20 mouse cellular contexts compared by ENCODE assay signal in genomic region chr5:25869880-25870279, GRCm38 (mm10).
A peak's percentile ranks its signal among the peaks of the same experiment; 100 is the strongest.
DNase-seq lines count a peak whose midpoint lies in the region; ATAC-seq and TF ChIP-seq lines count a peak whose summit lies in the region.
"Had no signal": no experiment of that assay in that cellular context is flagged by ENCODE, and none has a peak within 500 bp of the region (broad histone marks: within the 10 kb centered on the region; RNA-seq: fewer than 3 reads in every experiment).

No protein-coding gene starts in this region.

- 82% methylated on average over 8 of the region's 8 CpGs for WGBS in forebrain, embryonic 10.5 days
- WGBS in forebrain, postnatal 0 days = 27% methylated on average over 8 of the region's 8 CpGs
- WGBS in limb, embryonic 12.5 days = 52% methylated on average over 8 of the region's 8 CpGs

- no peaks in the 10 kb centered on the region for H3K9me3 ChIP-seq in forebrain, embryonic 10.5 days
- no peaks in the 10 kb centered on the region for H3K9me3 ChIP-seq in forebrain, postnatal 0 days (ENCODE audit: low read length)
- H3K9me3 ChIP-seq in limb, embryonic 12.5 days = no peaks in the 10 kb centered on the region
- H3K9me3 ChIP-seq: limb, embryonic 15.5 days; midbrain, embryonic 12.5 days had no signal

- no peak overlapping the region for H3K9ac ChIP-seq in forebrain, postnatal 0 days
- no peak overlapping the region for H3K9ac ChIP-seq in limb, embryonic 12.5 days (replicated peaks)
- H3K9ac ChIP-seq: limb, embryonic 15.5 days; midbrain, embryonic 12.5 days had no signal

- no peak for DNase-seq in forebrain, embryonic 10.5 days (ENCODE audit: extremely low spot score, low spot score)
- DNase-seq in forebrain, postnatal 0 days = no peak
- peak; percentile 32 for DNase-seq in retina, postnatal 1 day
- no peak for DNase-seq in retina, embryonic 14.5 days (ENCODE audit: low spot score)
- no peak for DNase-seq in gastrocnemius, adult 8-10 months (ENCODE audit: low spot score in 2 of 2)
- no peak for DNase-seq in ovary, postnatal 10 days (ENCODE audit: low spot score)
- no peak for DNase-seq in layer of hippocampus, postnatal 10 days (ENCODE audit: low spot score in 2 of 2)
- DNase-seq: cerebellum, postnatal 25 days; gastrocnemius, postnatal 36 days; heart, postnatal 14 days; kidney, adult 9 months; lung, adult 18-20 months; lung, postnatal 36 days; right cerebral cortex, postnatal 4 days; thymus, postnatal 36 days had no signal

- H3K4me2 ChIP-seq in forebrain, postnatal 0 days (ENCODE audit: low read depth) = no peak overlapping the region
- H3K4me2 ChIP-seq in limb, embryonic 12.5 days = no peak overlapping the region
- H3K4me2 ChIP-seq: heart, embryonic 11.5 days; limb, embryonic 15.5 days; midbrain, embryonic 12.5 days had no signal

- H3K36me3 ChIP-seq in forebrain, embryonic 10.5 days (replicated peaks) = no peaks in the 10 kb centered on the region
- no peaks in the 10 kb centered on the region for H3K36me3 ChIP-seq in forebrain, postnatal 0 days (ENCODE audit: insufficient read depth)
- H3K36me3 ChIP-seq in limb, embryonic 12.5 days = no peaks in the 10 kb centered on the region
- H3K36me3 ChIP-seq: limb, embryonic 15.5 days; midbrain, embryonic 12.5 days had no signal

- ATAC-seq in forebrain, postnatal 0 days = no peak
- no peak for ATAC-seq in limb, embryonic 12.5 days (ENCODE audit: insufficient number of reproducible peaks, insufficient read depth, low FRiP score, low TSS enrichment, low read depth)

- TF ChIP-seq CTCF in forebrain, postnatal 0 days (IDR thresholded peaks at IDR 0.05; ENCODE audit: low read depth) = no peak

- H3K27ac ChIP-seq in forebrain, embryonic 10.5 days = peak overlapping the region; percentile 56; the same call in 1 of the 2 replicates
- no peak overlapping the region for H3K27ac ChIP-seq in forebrain, postnatal 0 days (ENCODE audit: low read depth, low read length)
- H3K27ac ChIP-seq in limb, embryonic 12.5 days = peak overlapping the region; percentile 51; the same call in 1 of the 2 replicates
- H3K27ac ChIP-seq: layer of hippocampus, adult 2 months; limb, embryonic 15.5 days; midbrain, embryonic 12.5 days had no signal

- no peaks in the 10 kb centered on the region for H3K27me3 ChIP-seq in forebrain, embryonic 10.5 days (ENCODE audit: poor library complexity, severe bottlenecking)
- H3K27me3 ChIP-seq in forebrain, postnatal 0 days (ENCODE audit: insufficient read depth, low read length) = no peaks in the 10 kb centered on the region
- no peaks in the 10 kb centered on the region for H3K27me3 ChIP-seq in limb, embryonic 12.5 days
- H3K27me3 ChIP-seq: limb, embryonic 15.5 days; midbrain, embryonic 12.5 days had no signal

- peaks cover 17% of the 10 kb centered on the region for H3K4me1 ChIP-seq in forebrain, embryonic 10.5 days
- no peaks in the 10 kb centered on the region for H3K4me1 ChIP-seq in forebrain, postnatal 0 days (ENCODE audit: insufficient read depth)
- peaks cover 12% of the 10 kb centered on the region for H3K4me1 ChIP-seq in limb, embryonic 12.5 days (replicated peaks)

- no peak overlapping the region for H3K4me3 ChIP-seq in forebrain, embryonic 10.5 days
- H3K4me3 ChIP-seq in forebrain, postnatal 0 days (ENCODE audit: low read depth, low read length) = no peak overlapping the region
- no peak overlapping the region for H3K4me3 ChIP-seq in limb, embryonic 12.5 days (replicated peaks)
- H3K4me3 ChIP-seq: layer of hippocampus, adult 2 months; limb, embryonic 15.5 days; midbrain, embryonic 12.5 days had no signal
